Mouse (Mus musculus) cerebellum, adult 9-10 months (tissue): ENCODE data around the gene Gm11361.

Experiments
- DNase-seq: peaks from one replicate; pipeline ENCODE4 v3.0.0; 2022

Gm11361 gene

DNA sequence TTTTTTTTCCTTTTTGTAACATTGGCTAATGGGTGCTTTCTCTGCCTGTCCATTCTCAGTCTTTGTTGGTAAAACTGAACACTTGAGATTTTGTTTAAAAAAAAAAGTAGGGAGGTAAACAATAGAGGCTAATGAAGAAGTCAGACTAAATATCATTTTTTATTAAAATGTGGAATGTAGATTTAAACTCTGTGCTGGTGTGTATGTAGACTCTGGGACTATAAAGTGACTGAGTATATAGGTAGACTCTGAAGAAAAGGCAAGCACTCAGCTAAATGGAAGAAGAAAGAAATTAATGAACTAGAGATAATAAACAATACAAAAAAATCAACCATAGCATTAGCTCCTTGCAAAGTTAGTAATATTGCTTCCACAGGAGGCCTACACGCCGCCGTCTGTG, at the start of gene Gm11361:
Gene Gm11361, plus strand, starts transcription at position 301 of the 400 bp plus-strand sequence.
- DNase-seq = no peak

DNA sequence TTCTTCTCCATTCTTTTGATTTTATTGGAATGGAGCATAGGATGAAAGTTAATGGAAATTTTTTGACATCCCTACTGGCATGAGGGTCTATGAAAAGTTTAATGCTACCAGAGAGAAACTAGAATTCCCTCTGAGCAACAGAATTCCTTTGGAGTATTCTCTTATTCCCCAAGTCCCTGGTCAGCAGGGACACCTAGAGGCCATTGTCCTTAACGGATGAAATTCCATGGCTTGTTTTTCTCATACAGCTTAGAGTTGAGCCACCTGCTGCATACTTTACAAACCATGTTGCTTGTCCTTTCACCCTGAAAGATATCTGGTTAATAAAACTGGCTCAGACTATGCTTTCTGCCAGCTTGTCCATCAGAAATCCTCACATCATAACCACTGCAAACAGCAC, 7.1 kb downstream of the Gm11361 start:
- no peak for DNase-seq

DNA sequence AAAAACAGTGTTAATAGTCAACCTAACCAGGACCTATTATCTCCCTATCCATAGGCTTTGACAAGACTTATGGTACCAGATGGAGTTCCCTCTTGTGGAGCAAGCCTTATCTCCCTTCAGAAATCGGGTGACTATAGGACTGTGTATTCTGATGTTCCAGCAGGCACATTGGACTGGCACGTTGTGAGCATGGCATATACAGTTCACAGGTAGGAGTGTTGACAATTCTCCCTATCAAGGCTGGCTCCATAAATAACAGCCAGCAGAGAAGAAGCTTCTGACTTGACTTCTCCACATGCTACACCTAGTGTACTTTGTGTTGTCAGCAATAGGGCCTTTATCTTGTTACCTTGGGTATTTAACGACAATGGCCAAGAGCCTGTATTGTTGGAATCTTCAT, 30.0 kb downstream of the Gm11361 start:
- DNase-seq = no peak

DNA sequence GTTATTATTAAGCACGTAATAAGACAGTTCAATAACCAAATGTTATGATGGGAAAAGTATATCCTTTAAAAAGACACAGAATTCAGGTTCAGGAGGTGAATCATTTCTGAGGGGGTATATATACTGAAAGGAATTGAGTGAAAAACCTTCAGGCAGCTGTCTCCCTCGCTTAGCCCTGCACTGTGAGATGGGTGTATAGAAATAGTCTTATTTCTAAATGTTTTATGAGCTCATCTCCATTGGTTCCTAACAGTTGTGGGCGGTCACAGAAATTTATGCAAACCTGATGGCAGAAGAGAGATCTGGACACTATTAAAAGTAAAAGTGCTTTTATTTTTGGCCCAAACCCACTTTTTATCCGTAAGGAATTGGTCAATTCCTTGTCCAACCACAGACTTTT, 36.9 kb downstream of the Gm11361 start:
- DNase-seq = no peak

DNA sequence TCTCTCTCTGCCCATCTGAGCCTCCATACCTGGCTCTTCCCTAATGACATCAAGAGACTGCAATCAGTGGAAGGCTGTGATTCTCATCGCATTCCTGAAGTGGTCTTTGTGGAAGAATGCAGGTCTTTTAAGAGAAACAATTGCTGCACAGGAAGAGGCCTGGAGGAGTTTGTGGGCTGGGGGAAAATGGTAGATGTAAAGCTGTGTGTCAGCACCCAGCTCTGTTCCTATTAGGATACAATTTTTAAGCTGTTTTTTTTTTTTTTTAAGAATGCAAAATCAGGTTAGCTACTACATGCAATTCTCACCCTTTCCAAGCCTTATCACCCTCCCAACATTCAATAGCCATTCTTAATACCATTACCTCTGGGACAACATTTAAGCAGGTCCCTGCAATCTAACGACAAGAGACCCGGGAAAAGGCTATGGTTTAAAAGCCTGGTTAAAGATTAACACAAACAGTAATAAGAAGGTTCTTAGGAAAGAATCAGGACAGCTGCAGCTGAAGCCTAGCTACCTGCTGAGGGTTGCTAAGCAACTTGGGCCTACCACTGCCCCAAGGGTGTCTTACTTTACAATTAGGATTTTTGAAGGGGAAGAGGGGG, 37.5 kb downstream of the Gm11361 start:
- DNase-seq = no peak

DNA sequence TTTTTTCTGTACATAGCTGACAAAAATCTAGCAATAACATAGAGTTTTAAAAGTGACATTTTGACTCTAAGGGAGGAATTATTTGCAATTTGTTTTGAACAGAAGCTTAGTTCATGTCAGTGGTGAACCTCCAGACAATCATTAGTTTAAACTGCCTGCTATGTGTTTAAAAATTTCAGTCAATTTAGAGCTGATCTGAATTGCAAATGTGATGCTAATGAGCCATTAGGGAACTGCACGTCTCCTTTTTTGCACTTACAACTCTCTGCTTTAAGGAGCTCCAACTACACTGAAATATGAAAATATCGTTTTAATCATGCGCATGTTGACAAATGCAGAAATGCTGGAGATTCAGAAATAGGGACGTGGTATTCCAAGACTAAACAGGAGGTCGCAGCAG, 38.2 kb downstream of the Gm11361 start:
- no peak for DNase-seq

DNA sequence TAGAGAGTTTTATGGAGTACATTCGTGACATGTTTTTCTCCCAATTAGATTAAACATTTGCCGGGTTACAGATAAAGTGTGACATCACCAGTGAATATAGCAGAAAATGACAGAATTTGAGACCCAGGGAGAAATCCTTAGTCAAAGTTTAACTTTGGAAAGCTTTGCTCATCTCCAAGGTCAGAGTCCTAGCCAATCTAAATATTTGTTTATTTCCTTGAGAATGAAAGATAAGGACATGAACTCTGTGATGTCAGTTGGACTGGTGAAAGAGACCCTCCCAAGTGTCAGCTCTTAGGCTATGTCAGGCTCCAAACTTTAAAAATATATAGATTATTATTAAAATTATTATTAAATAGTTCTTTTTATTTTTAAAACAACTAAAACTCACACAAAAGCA, 39.8 kb downstream of the Gm11361 start:
- DNase-seq = no peak

DNA sequence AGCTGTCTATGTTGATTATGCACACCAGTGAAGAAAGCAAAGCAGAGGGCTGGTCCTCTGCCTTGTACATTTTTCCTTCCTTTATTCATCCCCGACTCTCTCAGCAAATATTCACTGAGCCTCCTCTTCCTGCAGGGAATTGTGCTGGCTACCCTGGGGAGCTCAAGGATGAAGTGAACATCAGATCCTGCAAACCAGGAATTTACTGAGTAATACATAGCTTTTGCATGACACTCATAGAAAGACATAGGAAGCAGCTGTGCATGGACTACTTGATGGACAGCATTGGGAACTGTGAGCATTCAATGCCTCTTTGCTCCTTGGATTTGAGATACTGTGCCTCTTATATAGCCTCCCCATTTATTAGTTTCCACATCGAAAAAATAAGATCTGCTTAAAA, 40.2 kb downstream of the Gm11361 start:
- DNase-seq = no peak
